Mouse (Mus musculus) limb, embryonic 13.5 days (tissue): ENCODE measurements around the gene Lca5l. TPM values are rescaled to one million over a fixed set of nuclear protein-coding genes. Genes with fewer than 3 reads are reported as not detected.
"Not testable (repeated sequence)": the region's sequence is repeated elsewhere in the genome, so short reads cannot be mapped to it uniquely, and the experiment has no call there.

Experiments
- ATAC-seq: fragments of 200-750 bp; cut with Nextera tagmentation; 2 replicates; pipeline ENCODE4 v1.8.0; 2017; ENCODE audit warnings: low read depth, moderate number of reproducible peaks, moderate TSS enrichment; ENCODE audit not compliant: low FRiP score
- H3K27ac ChIP-seq: fragments of 300-500 bp; sonication (generic); 2 replicates; pipeline ENCODE4 v1.5.1; 2015; ENCODE audit warnings: inconsistent platforms, mild to moderate bottlenecking, moderate library complexity
- H3K27me3 ChIP-seq: fragments of 300-500 bp; sonication (generic); 2 replicates; pipeline ENCODE4 v1.6.1; 2015; ENCODE audit warnings: mild to moderate bottlenecking, inconsistent platforms
- H3K36me3 ChIP-seq: fragments of 300-500 bp; sonication (generic); 2 replicates; pipeline ENCODE4 v1.6.1; 2015; ENCODE audit warnings: inconsistent platforms, mild to moderate bottlenecking, moderate library complexity
- H3K4me1 ChIP-seq: fragments of 300-500 bp; sonication (generic); 2 replicates; pipeline ENCODE4 v1.6.1; 2015; ENCODE audit warnings: inconsistent platforms
- H3K4me2 ChIP-seq: fragments of 300-500 bp; sonication (generic); replicated peaks from 2 replicates; pipeline ENCODE4 v1.6.1; 2015; ENCODE audit warnings: inconsistent platforms, mild to moderate bottlenecking, moderate library complexity
- H3K4me3 ChIP-seq: fragments of 300-500 bp; sonication (generic); 2 replicates; pipeline ENCODE4 v1.5.1; 2015; ENCODE audit warnings: moderate library complexity, mild to moderate bottlenecking, inconsistent platforms
- H3K9ac ChIP-seq: fragments of 300-500 bp; sonication (generic); 2 replicates; pipeline ENCODE4 v1.6.1; 2015; ENCODE audit warnings: mild to moderate bottlenecking, inconsistent platforms
- H3K9me3 ChIP-seq: fragments of 300-500 bp; sonication (generic); 2 replicates; pipeline ENCODE4 v1.6.1; 2016; ENCODE audit warnings: inconsistent platforms
- WGBS: fragments of 180-500 bp; shearing (Covaris S2); methylation state at CpG from one replicate; pipeline ENCODE4 v1.1.7; 2015; 5-methylcytosine and 5-hydroxymethylcytosine counted together
- polyA plus RNA-seq: library from polyadenylated mRNA; unstranded; fragments of >200 nt; fragmentation: Nextera tagmentation; extraction: Ambion mirVana; gene quantifications from 2 replicates; pipeline ENCODE4 v1.2.1, GENCODE M21; 2015

Gene Lca5l
- polyA plus RNA-seq, 1 experiment from 2014 or later: 1.9 TPM

- Histone ChIP-seq H3K9ac (peak within 1 kb of the TSS; percentile 77), H3K36me3 (no peaks in the 10 kb centered on the region), H3K27ac (no peak within 1 kb of the TSS), H3K9me3 (peaks cover 8% of the 10 kb centered on the region; the same call in 1 of the 2 replicates), H3K4me2 (peak within 1 kb of the TSS; percentile 86), H3K4me1 (peaks cover 16% of the 10 kb centered on the region), H3K27me3 (no peaks in the 10 kb centered on the region), H3K4me3 (peak within 1 kb of the TSS; percentile 85)
- under 1% methylated on average over 68 of the region's 68 CpGs for WGBS
- peak; percentile 96 for ATAC-seq
Observed at GRCm38 (mm10) chr16:96145110-96145800, 46.8 kb downstream of the Lca5l start, which contains the start of gene Wrb. Gene Wrb (plus strand): TSS chr16:96145407.

GRCm38 (mm10) chr16:96144748-96145109 is 47.3 kb downstream of the Lca5l start:
- peaks cover 16% of the 10 kb centered on the region for H3K4me1 ChIP-seq
- H3K9ac ChIP-seq, H3K4me2 ChIP-seq, H3K36me3 ChIP-seq, H3K27me3 ChIP-seq, H3K27ac ChIP-seq, H3K9me3 ChIP-seq: not testable (repeated sequence)
- peak; percentile 50; the same call in 1 of the 2 replicates for ATAC-seq
- peak overlapping the region; percentile 85 for H3K4me3 ChIP-seq
- 27% methylated on average over 6 of the region's 6 CpGs for WGBS

DNA sequence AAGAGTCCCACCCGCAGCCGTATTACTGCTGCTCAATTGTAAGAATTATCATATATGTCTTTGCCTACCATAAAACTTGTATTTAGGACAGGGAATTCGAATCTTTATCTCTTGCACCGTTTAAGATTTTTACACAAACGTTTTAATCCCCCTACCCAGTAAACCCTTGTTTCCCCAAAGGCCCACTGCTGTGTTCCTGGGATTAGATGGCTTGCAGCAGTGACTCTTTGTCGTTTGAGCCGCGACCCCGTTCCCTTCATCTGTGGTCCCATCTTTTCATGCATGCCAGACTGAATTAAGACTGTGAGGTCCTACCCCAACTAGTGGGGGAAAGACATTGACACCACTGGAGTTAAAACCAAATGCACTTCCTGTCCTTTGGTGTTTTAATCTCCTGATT is 63.6 kb downstream of the Lca5l start:
- Histone ChIP-seq H3K36me3 (peaks cover 32% of the 10 kb centered on the region), H3K27me3 (no peaks in the 10 kb centered on the region), H3K9me3 (no peaks in the 10 kb centered on the region), H3K4me3 (peak overlapping the region; percentile 97), H3K9ac (peak overlapping the region; percentile 73), H3K4me2 (peak overlapping the region; percentile 71), H3K27ac (peak overlapping the region; percentile 94), H3K4me1 (peaks cover 30% of the 10 kb centered on the region)
- WGBS: 2% methylated on average over 9 of the region's 9 CpGs
- no peak for ATAC-seq

DNA sequence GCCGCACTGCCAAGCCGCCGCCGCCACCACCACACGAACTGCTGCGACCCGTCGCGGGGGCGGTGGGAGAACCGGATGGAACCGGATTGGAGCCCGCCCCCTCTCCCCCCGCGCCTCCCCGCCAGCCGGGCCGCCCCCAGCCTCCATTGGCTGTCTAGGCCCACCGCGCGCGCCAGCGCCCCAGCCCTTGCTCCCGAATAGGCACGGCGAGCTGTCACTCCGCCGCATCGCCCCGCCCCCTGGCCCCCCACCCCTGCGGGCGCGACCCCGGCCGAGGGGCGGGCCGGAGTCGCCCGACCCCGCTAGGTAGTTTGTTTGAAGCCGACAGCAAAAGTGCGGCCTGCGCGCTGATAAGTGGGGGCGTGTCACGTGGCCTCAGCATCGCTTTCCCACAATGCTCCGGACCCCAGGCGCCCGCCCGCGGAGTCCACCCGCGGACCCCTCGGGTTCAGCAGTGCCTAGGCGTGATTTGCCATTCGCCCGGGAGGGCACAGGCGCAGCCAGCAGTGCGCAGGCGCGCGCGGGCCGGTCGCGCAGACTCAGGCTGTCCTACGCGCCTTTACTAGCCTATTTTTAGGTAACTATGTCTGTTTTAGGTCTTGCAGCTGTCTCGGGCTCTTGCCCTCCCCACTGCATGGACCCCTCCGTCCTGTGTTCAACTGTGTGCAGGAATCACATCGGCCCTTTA is 64.3 kb downstream of the Lca5l start, which contains the start of gene Hmgn1:
TSS of gene Hmgn1 (minus strand) at position 73 of the 688 bp plus-strand sequence.
- Histone ChIP-seq H3K4me2 (peak within 1 kb of the TSS; percentile 92), H3K9ac (peak within 1 kb of the TSS; percentile 98), H3K4me1 (peaks cover 30% of the 10 kb centered on the region), H3K27ac (peak within 1 kb of the TSS; percentile 97), H3K36me3 (peaks cover 39% of the 10 kb centered on the region), H3K4me3 (peak within 1 kb of the TSS; percentile 97), H3K9me3 (no peaks in the 10 kb centered on the region), H3K27me3 (no peaks in the 10 kb centered on the region)
- peak; percentile 97 for ATAC-seq
- WGBS: under 1% methylated on average over 58 of the region's 72 CpGs

GRCm38 (mm10) chr16:96127288-96127656 is 64.8 kb downstream of the Lca5l start:
- no peaks in the 10 kb centered on the region for H3K9me3 ChIP-seq
- H3K9ac ChIP-seq: peak overlapping the region; percentile 98
- H3K27ac ChIP-seq: peak overlapping the region; percentile 97
- H3K4me2 ChIP-seq: peak overlapping the region; percentile 92
- peaks cover 44% of the 10 kb centered on the region for H3K36me3 ChIP-seq
- peaks cover 30% of the 10 kb centered on the region for H3K4me1 ChIP-seq
- peak overlapping the region; percentile 97 for H3K4me3 ChIP-seq
- 0% methylated on average over 52 of the region's 52 CpGs for WGBS
- ATAC-seq: peak; percentile 63
- H3K27me3 ChIP-seq: no peaks in the 10 kb centered on the region

GRCm38 (mm10) chr16:96126684-96127171 is 65.3 kb downstream of the Lca5l start:
- H3K4me2 ChIP-seq: peak overlapping the region; percentile 92
- H3K4me3 ChIP-seq: peak overlapping the region; percentile 97
- H3K27ac ChIP-seq: peak overlapping the region; percentile 97
- peaks cover 30% of the 10 kb centered on the region for H3K4me1 ChIP-seq
- no peaks in the 10 kb centered on the region for H3K27me3 ChIP-seq
- H3K9me3 ChIP-seq: no peaks in the 10 kb centered on the region
- H3K36me3 ChIP-seq: peaks cover 46% of the 10 kb centered on the region
- ATAC-seq: no peak
- H3K9ac ChIP-seq: peak overlapping the region; percentile 98
- 3% methylated on average over 19 of the region's 19 CpGs for WGBS

GRCm38 (mm10) chr16:96120022-96120623 is 71.9 kb downstream of the Lca5l start:
- WGBS: 67% methylated on average over 4 of the region's 4 CpGs

GRCm38 (mm10) chr16:96114729-96115128 is 77.3 kb downstream of the Lca5l start:
- no peaks in the 10 kb centered on the region for H3K27me3 ChIP-seq
- H3K9ac ChIP-seq: no peak overlapping the region
- peaks cover 3% of the 10 kb centered on the region; the same call in 1 of the 2 replicates for H3K4me1 ChIP-seq
- ATAC-seq: no peak
- H3K9me3 ChIP-seq: no peaks in the 10 kb centered on the region
- no peak overlapping the region for H3K4me2 ChIP-seq
- H3K27ac ChIP-seq: no peak overlapping the region
- WGBS: 55% methylated on average over 4 of the region's 4 CpGs
- H3K4me3 ChIP-seq: no peak overlapping the region
- no peaks in the 10 kb centered on the region for H3K36me3 ChIP-seq

More at GRCm38 (mm10) chr16:96120022-96120623, 71.9 kb downstream of the Lca5l start:
- Histone ChIP-seq H3K4me1 (peaks cover 8% of the 10 kb centered on the region), H3K27me3 (no peaks in the 10 kb centered on the region), H3K36me3 (peaks cover 42% of the 10 kb centered on the region), H3K9me3 (no peaks in the 10 kb centered on the region), H3K4me2 (no peak overlapping the region), H3K4me3 (no peak overlapping the region), H3K9ac (no peak overlapping the region), H3K27ac (peak overlapping the region; percentile 28; the same call in 1 of the 2 replicates)
- no peak for ATAC-seq

DNA sequence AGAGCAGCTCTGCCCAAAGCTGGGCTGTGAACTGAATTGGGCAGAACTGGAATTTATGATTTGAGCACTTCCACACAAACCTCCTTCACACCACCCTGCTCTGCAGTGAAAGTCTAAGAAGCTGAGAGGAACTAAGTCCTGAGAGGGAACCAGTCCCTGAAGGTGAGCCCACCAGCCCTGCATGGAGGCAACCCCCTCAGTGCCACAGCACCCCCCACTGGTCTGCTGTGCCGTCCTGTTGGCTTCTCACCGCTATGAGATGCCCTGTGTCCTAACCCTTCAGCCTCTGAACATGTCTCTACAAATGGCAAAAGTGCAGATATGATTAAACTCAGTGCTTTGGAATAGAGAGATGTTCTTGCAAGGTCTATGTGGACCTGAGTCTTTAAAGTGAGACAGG is 79.3 kb downstream of the Lca5l start:
- H3K9ac ChIP-seq: no peak overlapping the region
- H3K4me3 ChIP-seq: no peak overlapping the region
- peaks cover 3% of the 10 kb centered on the region; the same call in 1 of the 2 replicates for H3K4me1 ChIP-seq
- no peaks in the 10 kb centered on the region for H3K9me3 ChIP-seq
- no peaks in the 10 kb centered on the region for H3K36me3 ChIP-seq
- H3K27ac ChIP-seq: no peak overlapping the region
- 51% methylated on average over 2 of the region's 2 CpGs for WGBS
- ATAC-seq: no peak
- no peak overlapping the region for H3K4me2 ChIP-seq
- H3K27me3 ChIP-seq: no peaks in the 10 kb centered on the region

DNA sequence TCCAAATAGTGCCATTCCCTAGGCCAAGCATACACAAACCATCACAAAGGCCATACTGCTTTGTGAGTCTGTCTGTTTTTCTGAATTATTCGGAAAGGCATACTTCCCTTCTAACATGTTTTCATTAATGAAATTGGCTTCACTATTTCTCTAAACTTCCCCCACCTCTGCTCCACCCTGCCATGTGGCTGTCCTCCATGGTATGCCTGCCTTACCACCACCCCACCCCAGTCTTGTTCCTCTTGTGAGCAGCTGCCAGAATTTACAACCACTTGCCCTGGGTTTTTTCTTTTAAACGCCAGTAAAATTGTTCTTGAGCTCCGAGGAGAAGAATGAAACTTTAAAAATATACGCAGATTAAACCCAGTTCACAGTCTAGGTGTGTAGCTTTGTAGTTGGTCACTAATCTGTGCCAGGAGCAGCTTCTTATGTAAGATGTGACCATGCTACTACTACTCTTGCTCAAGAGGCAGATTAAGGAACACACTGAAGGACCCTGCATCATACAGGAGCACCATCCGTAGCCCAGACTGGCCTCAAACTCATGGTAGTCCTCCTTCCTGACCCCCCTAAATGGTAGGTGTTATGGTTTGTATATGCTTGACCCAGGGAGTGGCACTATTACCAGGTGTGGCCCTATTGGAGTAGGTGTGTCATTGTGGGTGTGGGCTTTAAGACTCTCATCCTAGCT is 81.3 kb downstream of the Lca5l start:
- no peak overlapping the region for H3K27ac ChIP-seq
- ATAC-seq: no peak
- no peak overlapping the region for H3K4me3 ChIP-seq
- no peaks in the 10 kb centered on the region for H3K36me3 ChIP-seq
- H3K9ac ChIP-seq: no peak overlapping the region
- no peaks in the 10 kb centered on the region for H3K9me3 ChIP-seq
- peaks cover 3% of the 10 kb centered on the region; the same call in 1 of the 2 replicates for H3K4me1 ChIP-seq
- no peak overlapping the region for H3K4me2 ChIP-seq
- 64% methylated on average over 5 of the region's 5 CpGs for WGBS
- no peaks in the 10 kb centered on the region for H3K27me3 ChIP-seq

- H3K36me3 ChIP-seq: no peaks in the 10 kb centered on the region
- no peaks in the 10 kb centered on the region for H3K27me3 ChIP-seq
- H3K9ac ChIP-seq: no peak overlapping the region
- WGBS: 53% methylated on average over 4 of the region's 4 CpGs
- no peak overlapping the region for H3K4me3 ChIP-seq
- H3K4me2 ChIP-seq: no peak overlapping the region
- no peaks in the 10 kb centered on the region for H3K9me3 ChIP-seq
- H3K27ac ChIP-seq: no peak overlapping the region
- peaks cover 3% of the 10 kb centered on the region; the same call in 1 of the 2 replicates for H3K4me1 ChIP-seq
- ATAC-seq: no peak
Observed at GRCm38 (mm10) chr16:96109673-96110072, 82.4 kb downstream of the Lca5l start.
